Mouse (Mus musculus) olfactory bulb, adult 2 months (tissue): ENCODE measurements at regions not wholly inside any gene's neighbourhood (a gene's known extent, or its start where the extent isn't known, plus 50 kb on each side); places are given as distances from the start of the nearest gene placed in this dataset.

Experiments used
- CTCF ChIP-seq: fragments of 200-500 bp; IDR thresholded peaks from 2 replicates; pipeline ENCODE4 v1.5.1; 2012; ENCODE audit warnings: low read depth, mild to moderate bottlenecking, low read length, moderate library complexity; ENCODE audit not compliant: insufficient read depth
- POLR2A ChIP-seq: fragments of 200-500 bp; IDR thresholded peaks from 2 replicates; pipeline ENCODE4 v1.6.1; 2012; ENCODE audit warnings: mild to moderate bottlenecking, low read depth, low read length, moderate library complexity; ENCODE audit not compliant: insufficient read depth

DNA sequence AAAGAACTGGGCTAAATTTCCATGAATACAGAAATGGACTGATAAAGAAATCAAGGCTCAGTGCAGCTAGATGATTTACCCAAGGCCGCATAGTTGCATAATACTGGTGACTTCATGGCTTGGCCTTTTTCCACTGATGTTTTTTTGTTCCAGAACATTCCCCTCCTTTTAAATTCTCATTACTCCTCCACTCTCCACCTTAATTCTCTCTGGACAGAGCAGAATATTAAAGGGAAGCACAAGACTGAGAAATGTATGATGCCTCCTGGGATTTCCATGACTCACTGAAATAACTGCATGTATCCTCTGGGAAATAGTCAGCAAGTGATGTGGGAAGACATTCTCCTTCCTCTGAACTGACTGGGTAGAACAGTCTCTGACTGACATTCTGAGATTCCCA is 480.5 kb downstream of the Gsdmc2 start:
- TF ChIP-seq POLR2A (no peak), CTCF (no peak)
